Comparison of ENCODE assay signal across 26 mouse cellular contexts in genomic region chr13:89875499-89875898, GRCm38 (mm10).
DNase-seq lines count a peak whose midpoint lies in the region; ATAC-seq and TF ChIP-seq lines count a peak whose summit lies in the region.
"Had no signal": no experiment of that assay in that cellular context is flagged by ENCODE, and none has a peak within 500 bp of the region (broad histone marks: within the 10 kb centered on the region; RNA-seq: fewer than 3 reads in every experiment).

No protein-coding gene starts in this region.

- H3K9me3 ChIP-seq in liver, embryonic 13.5 days (replicated peaks), result no peaks in the 10 kb centered on the region
- H3K9me3 ChIP-seq in liver, embryonic 16.5 days (replicated peaks; ENCODE audit: control insufficient read depth, low read length), result no peaks in the 10 kb centered on the region
- H3K9me3 ChIP-seq: forebrain, embryonic 10.5 days; forebrain, embryonic 13.5 days; G1E; heart, embryonic 10.5 days; heart, embryonic 13.5 days; hindbrain, embryonic 12.5 days; hindbrain, embryonic 15.5 days had no signal

- no peak for TF ChIP-seq POLR2A in lung, adult 2 months (IDR thresholded peaks at IDR 0.05; ENCODE audit: borderline replicate concordance, extremely low read depth, low read depth, low read length)

- H3K27me3 ChIP-seq in liver, embryonic 13.5 days, result no peaks in the 10 kb centered on the region
- H3K27me3 ChIP-seq in liver, embryonic 16.5 days (ENCODE audit: control insufficient read depth, insufficient read depth, low read depth, low read length), result no peaks in the 10 kb centered on the region
- H3K27me3 ChIP-seq: CH12.LX; forebrain, embryonic 13.5 days; heart, embryonic 13.5 days; hindbrain, embryonic 12.5 days; hindbrain, embryonic 15.5 days had no signal

- no peak overlapping the region for H3K27ac ChIP-seq in liver, embryonic 13.5 days
- no peak overlapping the region for H3K27ac ChIP-seq in liver, embryonic 16.5 days (ENCODE audit: low read length)
- H3K27ac ChIP-seq: forebrain, embryonic 10.5 days; forebrain, embryonic 13.5 days; heart, adult 2 months; heart, embryonic 10.5 days; heart, embryonic 13.5 days; hindbrain, embryonic 12.5 days; hindbrain, embryonic 15.5 days had no signal

- intact Hi-C loops in left cerebral cortex, postnatal 14 days (cut with DNase I), result no loop called here

- no peak overlapping the region for H3K4me2 ChIP-seq in liver, embryonic 13.5 days
- H3K4me2 ChIP-seq in liver, embryonic 16.5 days (ENCODE audit: low read depth, low read length), result no peak overlapping the region
- H3K4me2 ChIP-seq: forebrain, embryonic 13.5 days; heart, embryonic 13.5 days; hindbrain, embryonic 12.5 days; hindbrain, embryonic 15.5 days had no signal

- no peak for TF ChIP-seq CTCF in lung, adult 2 months (IDR thresholded peaks at IDR 0.05; ENCODE audit: insufficient read depth, low read length)

- H3K9ac ChIP-seq in liver, embryonic 13.5 days, result no peak overlapping the region
- no peak overlapping the region for H3K9ac ChIP-seq in liver, embryonic 16.5 days (ENCODE audit: low read depth, low read length)
- H3K9ac ChIP-seq: forebrain, embryonic 13.5 days; heart, embryonic 13.5 days; hindbrain, embryonic 12.5 days; hindbrain, embryonic 15.5 days had no signal

- DNase-seq in liver, result peak; percentile 10
- DNase-seq in liver, embryonic 13.5 days, result no peak
- DNase-seq in left cerebral cortex, postnatal 14 days (ENCODE audit: low spot score in 2 of 2), result no peak
- DNase-seq in lung, adult 2 months, result no peak
- DNase-seq: adrenal gland, adult 2 months; adrenal gland, postnatal 25 days; B cell, adult 2 months; cerebellum, adult 11-12 months; cerebellum, adult 8-10 months; cerebellum, postnatal 10 days; gastrocnemius, postnatal 10 days; gastrocnemius, postnatal 36 days; heart, adult 2 months; heart, postnatal 14 days; heart, postnatal 4 days had no signal

- no peaks in the 10 kb centered on the region for H3K36me3 ChIP-seq in liver, embryonic 13.5 days
- no peaks in the 10 kb centered on the region for H3K36me3 ChIP-seq in liver, embryonic 16.5 days (ENCODE audit: control insufficient read depth, insufficient read depth)
- H3K36me3 ChIP-seq: forebrain, embryonic 10.5 days; G1E; heart, embryonic 10.5 days; heart, embryonic 13.5 days; hindbrain, embryonic 12.5 days; hindbrain, embryonic 15.5 days had no signal

- 51% methylated on average over 4 of the region's 4 CpGs for WGBS in liver, embryonic 13.5 days (ENCODE audit: insufficient replicate concordance)
- WGBS in liver, embryonic 16.5 days (ENCODE audit: insufficient replicate concordance), result 47% methylated on average over 4 of the region's 4 CpGs
- 89% methylated on average over 4 of the region's 4 CpGs for WGBS in lung, adult 2 months

- H3K4me3 ChIP-seq in liver, embryonic 13.5 days (replicated peaks), result no peak overlapping the region
- no peak overlapping the region for H3K4me3 ChIP-seq in liver, embryonic 16.5 days (ENCODE audit: low read depth, low read length)
- no peak overlapping the region for H3K4me3 ChIP-seq in lung, adult 2 months (replicated peaks; ENCODE audit: extremely low read depth, low read depth, low read length)
- H3K4me3 ChIP-seq: forebrain, embryonic 10.5 days; forebrain, embryonic 13.5 days; heart, adult 2 months; heart, embryonic 10.5 days; heart, embryonic 13.5 days; hindbrain, embryonic 12.5 days; hindbrain, embryonic 15.5 days had no signal

- peak; percentile 82 for ATAC-seq in liver, embryonic 13.5 days (ENCODE audit: low read depth)
- ATAC-seq in liver, embryonic 16.5 days (ENCODE audit: low read depth), result peak; percentile 58; the same call in 1 of the 2 replicates
- ATAC-seq in monocyte, adult 5-6 weeks (replicated peaks; ENCODE audit: insufficient number of reproducible peaks, low FRiP score, low TSS enrichment, poor library complexity, severe bottlenecking), result no peak
- ATAC-seq: forebrain, embryonic 13.5 days; forebrain, embryonic 16.5 days had no signal

- H3K4me1 ChIP-seq in liver, embryonic 13.5 days (replicated peaks), result no peaks in the 10 kb centered on the region
- no peaks in the 10 kb centered on the region for H3K4me1 ChIP-seq in liver, embryonic 16.5 days (ENCODE audit: control insufficient read depth, low read depth, low read length)
- no peaks in the 10 kb centered on the region for H3K4me1 ChIP-seq in lung, adult 2 months (ENCODE audit: control insufficient read depth, insufficient read depth, low read length)
- H3K4me1 ChIP-seq: forebrain, embryonic 10.5 days; heart, embryonic 10.5 days; heart, embryonic 13.5 days; hindbrain, embryonic 12.5 days had no signal
